Mouse (Mus musculus): ENCODE results near the gene Mrps18b.

DNA sequence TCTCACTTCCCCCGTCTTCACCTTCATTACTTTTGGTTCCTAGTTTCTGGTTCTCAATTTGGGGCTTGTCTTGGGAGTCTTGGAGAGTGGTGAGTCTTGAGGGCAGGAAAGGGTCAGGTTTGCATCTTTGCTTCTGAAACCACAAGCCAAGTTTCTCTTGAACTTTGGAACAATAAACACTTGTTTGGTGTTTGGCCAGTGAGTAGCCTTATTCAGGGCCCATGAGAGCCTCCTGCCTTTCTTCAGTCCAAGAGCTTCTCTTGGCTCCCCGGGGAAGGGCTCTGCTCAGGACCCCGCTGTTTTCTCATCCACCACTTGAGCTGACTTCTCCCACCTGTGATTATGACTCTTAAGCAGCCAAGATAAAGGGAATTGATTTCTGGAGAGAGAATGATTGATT lies 6.4 kb upstream of the Mrps18b start:
- TF ChIP-seq CTCF (IDR thresholded peaks at IDR 0.05; ENCODE audit: low read depth) (no peak), EP300 (IDR thresholded peaks at IDR 0.05; ENCODE audit: low read depth) (no peak)

Data from liver, postnatal 0 days (tissue).